Mouse (Mus musculus): Measurements from ENCODE around the gene Gm37240. TPM values are rescaled to one million over a fixed set of nuclear protein-coding genes. Genes with fewer than 3 reads are reported as not detected.
A peak's percentile ranks its signal among the peaks of the same experiment; 100 is the strongest.

Gm37240 gene
- polyA plus RNA-seq, 1 experiment from 2014 or later: 0.93 TPM

GRCm38 (mm10) chr3:85131878-85132277 is 755.4 kb downstream of the Gm37240 start:
- no peaks in the 10 kb centered on the region for H3K36me3 ChIP-seq (ENCODE audit: control insufficient read depth, insufficient read depth, low read length)
- no peak overlapping the region for H3K27ac ChIP-seq (ENCODE audit: low read depth, low read length)
- no peaks in the 10 kb centered on the region for H3K4me1 ChIP-seq (ENCODE audit: control insufficient read depth, insufficient read depth, low read depth, low read length)
- H3K27me3 ChIP-seq (replicated peaks; ENCODE audit: control insufficient read depth, insufficient read depth, low read length): no peaks in the 10 kb centered on the region
- ATAC-seq: no peak
- H3K4me2 ChIP-seq (ENCODE audit: low read length): no peak overlapping the region
- H3K4me3 ChIP-seq (ENCODE audit: low read length): no peak overlapping the region
- WGBS: 80% methylated on average over 7 of the region's 7 CpGs
- no peak overlapping the region for H3K9ac ChIP-seq (ENCODE audit: low read depth, low read length)
- no peaks in the 10 kb centered on the region for H3K9me3 ChIP-seq (ENCODE audit: control insufficient read depth, low read length)

- H3K9me3 ChIP-seq (ENCODE audit: control insufficient read depth, low read length): no peaks in the 10 kb centered on the region
- no peak overlapping the region for H3K9ac ChIP-seq (ENCODE audit: low read depth, low read length)
- ATAC-seq: no peak
- 87% methylated on average over 8 of the region's 8 CpGs for WGBS
- H3K36me3 ChIP-seq (ENCODE audit: control insufficient read depth, insufficient read depth, low read length): no peaks in the 10 kb centered on the region
- H3K27ac ChIP-seq (ENCODE audit: low read depth, low read length): no peak overlapping the region
- no peak overlapping the region for H3K4me2 ChIP-seq (ENCODE audit: low read length)
- H3K4me3 ChIP-seq (ENCODE audit: low read length): no peak overlapping the region
- H3K27me3 ChIP-seq (replicated peaks; ENCODE audit: control insufficient read depth, insufficient read depth, low read length): no peaks in the 10 kb centered on the region
- no peaks in the 10 kb centered on the region for H3K4me1 ChIP-seq (ENCODE audit: control insufficient read depth, insufficient read depth, low read depth, low read length)
Measured at GRCm38 (mm10) chr3:85128546-85128945, 758.8 kb downstream of the Gm37240 start.

GRCm38 (mm10) chr3:85126970-85127369 is 760.3 kb downstream of the Gm37240 start:
- H3K4me2 ChIP-seq (ENCODE audit: low read length): no peak overlapping the region
- no peaks in the 10 kb centered on the region for H3K9me3 ChIP-seq (ENCODE audit: control insufficient read depth, low read length)
- H3K4me1 ChIP-seq (ENCODE audit: control insufficient read depth, insufficient read depth, low read depth, low read length): no peaks in the 10 kb centered on the region
- WGBS: 92% methylated on average over 7 of the region's 7 CpGs
- no peak overlapping the region for H3K4me3 ChIP-seq (ENCODE audit: low read length)
- H3K27ac ChIP-seq (ENCODE audit: low read depth, low read length): no peak overlapping the region
- no peak for ATAC-seq
- H3K27me3 ChIP-seq (replicated peaks; ENCODE audit: control insufficient read depth, insufficient read depth, low read length): no peaks in the 10 kb centered on the region
- no peak overlapping the region for H3K9ac ChIP-seq (ENCODE audit: low read depth, low read length)
- no peaks in the 10 kb centered on the region for H3K36me3 ChIP-seq (ENCODE audit: control insufficient read depth, insufficient read depth, low read length)

- Histone ChIP-seq H3K36me3 (ENCODE audit: control insufficient read depth, insufficient read depth, low read length) (no peaks in the 10 kb centered on the region), H3K4me2 (ENCODE audit: low read length) (no peak overlapping the region), H3K4me1 (ENCODE audit: control insufficient read depth, insufficient read depth, low read depth, low read length) (no peaks in the 10 kb centered on the region), H3K9me3 (ENCODE audit: control insufficient read depth, low read length) (no peaks in the 10 kb centered on the region), H3K4me3 (ENCODE audit: low read length) (no peak overlapping the region), H3K9ac (ENCODE audit: low read depth, low read length) (no peak overlapping the region), H3K27ac (ENCODE audit: low read depth, low read length) (no peak overlapping the region), H3K27me3 (replicated peaks; ENCODE audit: control insufficient read depth, insufficient read depth, low read length) (no peaks in the 10 kb centered on the region)
- 90% methylated on average over 5 of the region's 5 CpGs for WGBS
- ATAC-seq: no peak
Measured at GRCm38 (mm10) chr3:85125471-85125870, 761.8 kb downstream of the Gm37240 start.

- no peaks in the 10 kb centered on the region for H3K36me3 ChIP-seq (ENCODE audit: control insufficient read depth, insufficient read depth, low read length)
- H3K4me2 ChIP-seq (ENCODE audit: low read length): no peak overlapping the region
- H3K9ac ChIP-seq (ENCODE audit: low read depth, low read length): no peak overlapping the region
- no peaks in the 10 kb centered on the region for H3K27me3 ChIP-seq (replicated peaks; ENCODE audit: control insufficient read depth, insufficient read depth, low read length)
- H3K9me3 ChIP-seq (ENCODE audit: control insufficient read depth, low read length): no peaks in the 10 kb centered on the region
- no peak overlapping the region for H3K4me3 ChIP-seq (ENCODE audit: low read length)
- ATAC-seq: no peak
- 78% methylated on average over 6 of the region's 6 CpGs for WGBS
- no peaks in the 10 kb centered on the region for H3K4me1 ChIP-seq (ENCODE audit: control insufficient read depth, insufficient read depth, low read depth, low read length)
- H3K27ac ChIP-seq (ENCODE audit: low read depth, low read length): no peak overlapping the region
Measured at GRCm38 (mm10) chr3:85124924-85125323, 762.4 kb downstream of the Gm37240 start.

- Histone ChIP-seq H3K27me3 (replicated peaks; ENCODE audit: control insufficient read depth, insufficient read depth, low read length) (no peaks in the 10 kb centered on the region), H3K36me3 (ENCODE audit: control insufficient read depth, insufficient read depth, low read length) (no peaks in the 10 kb centered on the region), H3K4me1 (ENCODE audit: control insufficient read depth, insufficient read depth, low read depth, low read length) (no peaks in the 10 kb centered on the region), H3K9me3 (ENCODE audit: control insufficient read depth, low read length) (no peaks in the 10 kb centered on the region), H3K4me2 (ENCODE audit: low read length) (no peak overlapping the region), H3K27ac (ENCODE audit: low read depth, low read length) (no peak overlapping the region), H3K9ac (ENCODE audit: low read depth, low read length) (no peak overlapping the region), H3K4me3 (ENCODE audit: low read length) (no peak overlapping the region)
- WGBS: 73% methylated on average over 7 of the region's 7 CpGs
- ATAC-seq: no peak
Measured at GRCm38 (mm10) chr3:85124410-85124809, 762.9 kb downstream of the Gm37240 start.

- 91% methylated on average over 5 of the region's 5 CpGs for WGBS
- ATAC-seq: no peak
- no peaks in the 10 kb centered on the region for H3K4me1 ChIP-seq (ENCODE audit: control insufficient read depth, insufficient read depth, low read depth, low read length)
- H3K9me3 ChIP-seq (ENCODE audit: control insufficient read depth, low read length): no peaks in the 10 kb centered on the region
- H3K9ac ChIP-seq (ENCODE audit: low read depth, low read length): no peak overlapping the region
- no peaks in the 10 kb centered on the region for H3K27me3 ChIP-seq (replicated peaks; ENCODE audit: control insufficient read depth, insufficient read depth, low read length)
- no peak overlapping the region for H3K4me3 ChIP-seq (ENCODE audit: low read length)
- H3K4me2 ChIP-seq (ENCODE audit: low read length): no peak overlapping the region
- H3K27ac ChIP-seq (ENCODE audit: low read depth, low read length): no peak overlapping the region
- no peaks in the 10 kb centered on the region for H3K36me3 ChIP-seq (ENCODE audit: control insufficient read depth, insufficient read depth, low read length)
Measured at GRCm38 (mm10) chr3:85117702-85118101, 769.6 kb downstream of the Gm37240 start.

- Histone ChIP-seq H3K4me3 (ENCODE audit: low read length) (no peak overlapping the region), H3K36me3 (ENCODE audit: control insufficient read depth, insufficient read depth, low read length) (no peaks in the 10 kb centered on the region), H3K9ac (ENCODE audit: low read depth, low read length) (no peak overlapping the region), H3K27ac (ENCODE audit: low read depth, low read length) (no peak overlapping the region), H3K27me3 (replicated peaks; ENCODE audit: control insufficient read depth, insufficient read depth, low read length) (no peaks in the 10 kb centered on the region), H3K4me2 (ENCODE audit: low read length) (no peak overlapping the region), H3K9me3 (ENCODE audit: control insufficient read depth, low read length) (no peaks in the 10 kb centered on the region), H3K4me1 (ENCODE audit: control insufficient read depth, insufficient read depth, low read depth, low read length) (no peaks in the 10 kb centered on the region)
- 71% methylated on average over 7 of the region's 7 CpGs for WGBS
- no peak for ATAC-seq
Measured at GRCm38 (mm10) chr3:85117014-85117413, 770.3 kb downstream of the Gm37240 start.

GRCm38 (mm10) chr3:85115959-85116543 is 771.3 kb downstream of the Gm37240 start:
- Histone ChIP-seq H3K9me3 (ENCODE audit: control insufficient read depth, low read length) (no peaks in the 10 kb centered on the region), H3K9ac (ENCODE audit: low read depth, low read length) (no peak overlapping the region), H3K4me2 (ENCODE audit: low read length) (no peak overlapping the region), H3K4me3 (ENCODE audit: low read length) (no peak overlapping the region), H3K27me3 (replicated peaks; ENCODE audit: control insufficient read depth, insufficient read depth, low read length) (no peaks in the 10 kb centered on the region), H3K36me3 (ENCODE audit: control insufficient read depth, insufficient read depth, low read length) (no peaks in the 10 kb centered on the region), H3K27ac (ENCODE audit: low read depth, low read length) (no peak overlapping the region), H3K4me1 (ENCODE audit: control insufficient read depth, insufficient read depth, low read depth, low read length) (no peaks in the 10 kb centered on the region)
- whole genome bisulfite sequencing: 45% methylated on average over 7 of the region's 7 CpGs
- ATAC-seq: peak; percentile 96

GRCm38 (mm10) chr3:85113565-85113964 is 773.8 kb downstream of the Gm37240 start:
- no peak overlapping the region for H3K27ac ChIP-seq (ENCODE audit: low read depth, low read length)
- no peaks in the 10 kb centered on the region for H3K4me1 ChIP-seq (ENCODE audit: control insufficient read depth, insufficient read depth, low read depth, low read length)
- no peak overlapping the region for H3K9ac ChIP-seq (ENCODE audit: low read depth, low read length)
- no peaks in the 10 kb centered on the region for H3K27me3 ChIP-seq (replicated peaks; ENCODE audit: control insufficient read depth, insufficient read depth, low read length)
- H3K36me3 ChIP-seq (ENCODE audit: control insufficient read depth, insufficient read depth, low read length): no peaks in the 10 kb centered on the region
- 96% methylated on average over 1 of the region's 1 CpGs for WGBS
- no peaks in the 10 kb centered on the region for H3K9me3 ChIP-seq (ENCODE audit: control insufficient read depth, low read length)
- ATAC-seq: no peak
- H3K4me3 ChIP-seq (ENCODE audit: low read length): no peak overlapping the region
- H3K4me2 ChIP-seq (ENCODE audit: low read length): no peak overlapping the region

All from hindbrain, embryonic 16.5 days (tissue).